Mouse (Mus musculus) thymus, postnatal 36 days (tissue): ENCODE data around the gene Def8.

ENCODE experiments used
- DNase-seq, 2 experiments: peaks; one replicate each; pipeline ENCODE4 v3.0.0; 2022; ENCODE audit warnings: mixed read lengths in 2 of 2

Def8 gene

DNA sequence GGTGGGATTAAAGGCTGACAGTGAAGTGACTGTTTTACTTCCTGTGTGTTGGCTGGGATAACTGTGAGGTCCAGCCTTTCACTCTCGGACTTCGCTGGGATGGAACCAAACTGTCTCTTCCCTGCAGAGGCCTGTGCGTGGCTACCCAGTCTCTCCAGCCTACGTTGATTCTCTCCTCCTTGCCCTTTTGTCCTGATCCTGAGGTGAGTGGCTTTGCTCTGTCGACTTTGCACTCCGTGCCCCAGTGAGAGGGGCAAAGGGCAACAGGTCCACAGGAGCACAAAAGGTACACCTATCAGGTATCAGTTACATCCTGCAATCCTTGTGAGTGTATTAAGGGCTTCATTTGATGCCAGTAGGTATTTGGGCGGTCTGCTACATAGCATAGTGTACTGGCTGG is at the start of gene Def8:
Gene Def8 (plus strand): TSS at position 87 of the 400 bp plus-strand sequence.
- DNase-seq: no peak

DNA sequence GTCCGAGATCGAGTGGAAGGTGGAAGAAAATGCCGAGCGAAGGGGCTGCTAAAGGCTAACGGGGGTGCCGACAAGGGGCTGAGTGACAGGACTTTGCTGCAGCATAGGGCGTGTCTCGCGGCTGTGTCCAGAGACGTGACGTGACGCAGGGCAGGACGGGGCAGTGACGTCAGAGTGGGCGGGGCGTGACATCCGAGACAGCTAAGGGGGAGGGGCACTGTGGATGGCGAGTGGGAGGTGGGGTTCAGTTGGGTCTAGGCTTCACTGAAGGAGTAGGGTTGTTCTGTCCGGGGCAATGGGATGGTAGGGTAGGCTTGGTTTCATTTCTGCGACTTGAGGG is 49.1 kb upstream of the Def8 start:
- DNase-seq: peak; percentile 92 to 94

DNA sequence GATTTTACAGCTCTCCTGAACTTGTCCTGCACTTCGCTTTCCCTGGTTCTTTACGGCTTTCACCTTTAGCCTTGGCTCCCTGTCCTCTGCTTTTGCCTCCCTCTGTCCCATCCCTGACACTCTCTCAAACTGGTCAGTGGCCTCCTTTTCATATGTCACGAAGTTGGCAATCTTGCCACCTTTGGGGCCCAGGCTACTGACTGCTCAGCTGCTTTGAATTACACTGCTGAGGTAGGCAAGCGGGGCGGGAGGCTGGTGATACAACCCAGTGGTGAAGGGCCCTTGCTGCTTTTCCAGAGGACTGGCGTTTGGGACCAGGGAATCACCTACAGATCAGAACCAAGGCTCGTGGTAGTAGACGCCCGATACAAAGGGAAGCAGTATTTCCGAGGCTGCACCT is 47.6 kb upstream of the Def8 start:
- no peak for DNase-seq

DNA sequence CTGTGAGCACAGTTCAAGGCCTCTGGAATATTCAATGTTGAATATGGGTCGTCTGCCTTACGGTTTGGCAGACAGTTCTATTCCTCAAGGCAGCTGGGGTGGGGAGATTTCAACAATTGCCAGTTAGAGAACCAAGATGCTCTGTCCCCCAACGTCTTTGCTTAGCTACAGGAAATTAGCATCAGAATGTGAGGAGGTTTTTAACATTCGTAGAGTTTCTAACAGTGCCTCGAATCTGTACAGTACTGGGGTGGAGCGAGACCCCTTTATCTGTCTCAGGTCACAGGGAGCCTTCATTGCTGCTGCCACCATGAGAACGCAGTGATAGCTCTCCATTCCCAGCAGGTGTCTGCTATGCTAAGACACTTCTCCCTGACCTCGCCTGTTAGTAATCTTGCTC is 47.2 kb upstream of the Def8 start:
- DNase-seq: no peak

DNA sequence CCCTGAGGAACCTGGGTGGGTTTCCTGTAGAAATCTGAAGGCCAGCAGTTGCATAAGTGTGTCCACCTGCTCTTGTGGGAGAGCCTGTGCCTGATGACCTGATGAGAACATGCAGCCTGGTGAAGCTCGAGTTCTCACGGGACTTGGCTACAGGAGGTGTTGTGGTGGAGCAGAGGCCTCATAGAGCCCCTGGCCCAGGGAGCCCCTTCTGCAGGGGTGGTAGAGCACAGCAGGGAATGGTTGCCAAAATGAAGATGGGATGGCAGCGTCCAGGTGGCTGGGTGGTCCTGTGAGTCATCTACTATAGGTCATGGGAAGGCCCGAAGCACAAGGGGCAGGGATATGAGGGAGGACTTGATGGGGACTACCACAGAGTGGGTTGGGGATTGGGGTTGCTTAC is 41.6 kb upstream of the Def8 start:
- no peak for DNase-seq

DNA sequence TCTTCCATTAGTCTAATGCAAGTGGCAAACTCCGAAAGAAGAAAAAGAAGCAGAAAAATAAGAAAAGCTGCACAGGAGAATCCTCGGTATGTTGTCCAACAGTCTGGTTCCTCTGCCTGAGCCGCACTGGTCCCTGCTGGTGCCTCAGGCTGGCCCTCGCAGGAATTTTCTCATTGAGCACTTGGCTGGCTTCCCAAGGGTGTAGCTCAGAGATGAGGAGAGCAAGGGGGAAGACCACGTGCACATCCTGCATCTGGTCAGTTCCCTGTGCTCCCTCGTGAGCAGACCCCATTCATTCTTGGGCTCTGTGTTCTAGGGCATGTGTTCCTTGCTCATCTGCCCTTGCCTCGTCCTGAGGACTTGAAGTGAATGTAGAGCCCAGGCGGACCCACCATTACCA is 40.8 kb upstream of the Def8 start:
- no peak for DNase-seq

DNA sequence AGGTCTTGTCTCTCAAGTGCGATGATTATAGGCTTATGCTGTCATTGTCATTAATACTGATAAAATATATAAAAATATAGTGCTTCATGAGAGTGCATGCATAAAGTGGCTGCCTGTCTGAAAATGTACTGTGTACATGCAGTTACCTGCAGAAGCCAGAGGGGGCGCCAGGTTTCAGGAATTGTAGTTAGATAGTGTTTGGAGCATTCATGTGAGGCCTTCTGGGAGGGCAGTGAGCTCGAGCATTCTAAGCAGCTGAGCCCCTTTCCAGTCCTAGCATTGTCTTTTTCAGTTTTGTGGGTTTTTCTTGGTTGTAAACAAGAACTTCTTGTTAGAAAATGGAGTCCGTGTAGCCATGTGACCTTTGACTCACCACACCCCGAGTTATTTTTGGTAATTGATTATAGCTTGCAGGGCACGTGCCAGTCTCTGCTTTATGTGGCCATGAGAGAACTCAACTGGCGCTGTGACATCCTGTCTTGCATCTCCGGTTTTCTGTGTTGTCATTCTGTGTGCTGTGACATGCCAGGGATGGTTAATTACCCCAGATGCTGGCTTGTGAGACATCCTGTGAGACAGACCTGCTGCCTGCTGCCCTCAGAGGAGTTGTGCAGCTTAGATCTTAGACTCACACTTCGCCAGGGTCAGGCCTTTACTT is 38.3 kb upstream of the Def8 start:
- DNase-seq: peak; percentile 43 to 48

DNA sequence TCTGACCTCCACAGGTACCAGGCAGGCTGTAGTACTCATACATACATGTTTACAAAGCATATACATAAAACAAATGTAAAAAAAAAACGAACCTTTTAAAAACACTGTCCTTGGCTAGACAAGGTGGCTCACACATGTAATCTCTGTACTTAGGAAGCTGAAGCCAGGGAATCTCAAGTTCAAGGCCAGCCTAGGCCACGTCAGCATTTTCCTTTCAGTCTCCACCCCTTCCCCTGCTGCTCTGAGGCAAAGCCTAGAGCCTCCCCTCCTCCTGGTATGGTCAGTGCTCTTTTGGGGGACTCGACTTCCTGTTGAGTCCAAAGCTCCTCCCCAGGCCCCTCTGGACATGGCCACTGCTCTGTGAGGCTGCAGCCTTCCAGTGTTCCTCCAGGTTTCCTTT is 36.3 kb upstream of the Def8 start:
- DNase-seq: no peak

DNA sequence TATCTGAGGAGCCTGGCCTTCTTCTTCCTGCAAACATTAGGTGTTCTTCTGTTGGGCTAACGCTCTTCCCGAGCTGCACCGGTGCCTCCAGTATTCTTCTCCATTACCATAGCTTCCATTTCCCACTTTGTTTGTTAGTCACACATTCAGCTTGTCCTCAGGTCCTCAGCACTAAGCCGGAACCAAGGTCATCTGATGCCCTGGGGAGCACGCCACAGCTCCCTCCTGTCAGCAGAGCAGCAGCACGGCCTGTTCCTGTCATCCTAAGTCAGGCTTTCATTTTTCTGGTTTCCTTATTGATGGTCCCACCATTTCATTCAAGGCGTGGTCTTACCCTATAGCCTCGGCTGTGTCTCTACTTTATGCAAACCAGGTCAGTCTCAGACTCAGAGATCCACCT is 35.5 kb upstream of the Def8 start:
- no peak for DNase-seq

DNA sequence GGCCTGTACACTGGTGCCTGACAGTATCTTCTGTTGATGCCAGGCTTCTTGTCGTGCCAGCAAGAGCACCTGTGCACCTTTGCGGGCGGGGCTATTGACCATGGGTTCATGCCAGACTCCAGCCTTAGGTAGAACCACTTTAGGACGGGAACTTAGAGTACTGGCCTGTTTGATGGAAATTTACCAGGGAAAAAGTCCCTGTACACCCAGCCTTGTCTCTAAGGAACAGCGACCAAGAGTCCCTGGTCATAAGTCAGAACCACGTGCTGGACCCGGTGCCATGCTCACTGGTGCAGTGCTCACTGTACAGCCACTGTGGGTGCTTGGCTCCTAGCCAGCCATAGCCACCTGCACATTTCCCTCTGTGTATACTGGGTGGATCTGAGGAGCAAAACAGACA is 34.3 kb upstream of the Def8 start:
- DNase-seq: no peak

DNA sequence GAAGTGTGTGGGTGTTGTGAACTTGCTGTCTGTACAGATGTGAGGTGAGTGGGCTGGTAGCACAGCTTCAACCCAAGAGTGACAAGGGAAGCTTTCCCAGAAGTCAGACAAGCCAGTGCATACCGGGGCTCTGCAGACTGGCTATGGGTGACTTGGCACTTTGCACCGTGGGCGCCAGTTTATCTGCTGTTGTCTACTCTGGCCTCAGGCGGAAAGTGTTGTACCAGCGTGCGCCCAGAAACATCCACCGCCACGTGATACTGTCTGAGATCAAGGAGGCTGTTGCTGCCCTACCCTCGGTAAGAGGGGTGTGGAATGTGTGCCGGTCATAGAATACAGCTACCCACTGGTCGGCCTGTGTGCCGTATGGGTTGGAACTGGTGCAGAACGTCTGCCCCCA is 25.0 kb upstream of the Def8 start:
- DNase-seq: no peak

DNA sequence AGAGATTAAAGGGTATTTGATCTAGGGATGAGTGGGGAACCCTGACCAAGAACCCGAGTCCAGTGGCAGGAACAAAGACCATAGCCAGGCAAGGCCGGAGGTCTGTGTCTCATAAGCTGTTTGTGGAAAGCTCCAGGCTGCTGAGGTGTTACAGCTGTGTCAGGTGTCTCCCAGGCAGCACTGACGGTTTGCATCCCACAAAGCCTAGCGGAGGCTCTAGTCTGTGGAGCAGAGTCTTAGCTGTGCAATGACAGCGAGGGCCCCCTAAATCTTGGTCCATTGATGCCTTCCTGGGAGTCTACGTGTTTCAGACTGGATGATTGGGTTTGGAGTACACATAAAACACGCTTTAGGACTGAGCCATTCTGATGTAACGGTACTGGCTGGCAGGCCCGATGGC is 21.4 kb upstream of the Def8 start:
- peak in 1 of 2 experiments; percentile 46 for DNase-seq

DNA sequence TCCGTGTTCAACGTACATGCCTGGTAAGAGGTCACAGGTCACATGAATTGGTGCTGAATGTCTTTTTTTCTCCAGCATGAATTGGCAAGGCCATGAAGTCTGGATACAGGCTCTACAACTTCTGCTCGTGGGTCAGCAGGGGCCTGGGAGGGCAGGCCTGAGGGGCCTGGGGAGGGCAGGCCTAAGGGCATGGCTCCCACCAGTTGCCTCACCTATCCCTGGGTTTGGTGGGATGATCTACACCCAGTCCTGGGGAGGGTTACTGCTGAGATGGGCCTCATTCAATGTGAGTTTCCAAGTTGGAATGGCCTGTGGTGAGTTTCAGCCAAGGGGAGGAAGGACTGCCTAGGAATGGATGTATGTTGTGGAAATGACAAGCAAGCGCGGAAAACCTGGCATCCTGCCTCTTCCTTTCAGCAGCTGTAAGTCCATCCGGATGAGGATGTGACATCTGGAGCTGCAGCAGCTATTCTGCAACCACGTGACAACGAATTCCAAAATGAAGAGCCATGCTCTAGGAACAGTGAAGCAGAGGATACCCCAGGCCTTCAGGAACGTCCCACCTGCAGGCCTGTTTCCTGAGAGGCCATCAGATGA is 20.5 kb upstream of the Def8 start:
- DNase-seq: no peak

DNA sequence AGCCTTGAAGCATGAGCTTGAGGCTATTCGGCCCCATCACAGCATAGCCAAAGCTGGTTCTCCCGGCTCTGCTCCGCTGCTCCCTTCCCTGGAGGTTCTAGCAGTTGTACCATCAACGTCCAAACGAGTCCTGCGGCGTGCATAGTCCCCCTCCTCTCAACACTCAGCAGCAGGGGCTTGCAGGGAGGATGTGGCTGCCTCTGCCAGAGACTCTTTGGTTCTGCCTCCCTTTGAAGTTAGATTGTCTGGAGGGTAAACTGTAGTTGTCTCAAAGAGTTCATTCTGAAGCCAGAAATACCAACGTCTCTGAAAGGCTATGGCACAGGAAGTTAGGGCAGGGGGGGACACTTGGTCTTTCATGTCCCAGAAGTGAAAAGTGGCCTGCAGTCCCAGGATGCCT is 18.8 kb upstream of the Def8 start:
- peak; percentile 71 to 80 for DNase-seq

DNA sequence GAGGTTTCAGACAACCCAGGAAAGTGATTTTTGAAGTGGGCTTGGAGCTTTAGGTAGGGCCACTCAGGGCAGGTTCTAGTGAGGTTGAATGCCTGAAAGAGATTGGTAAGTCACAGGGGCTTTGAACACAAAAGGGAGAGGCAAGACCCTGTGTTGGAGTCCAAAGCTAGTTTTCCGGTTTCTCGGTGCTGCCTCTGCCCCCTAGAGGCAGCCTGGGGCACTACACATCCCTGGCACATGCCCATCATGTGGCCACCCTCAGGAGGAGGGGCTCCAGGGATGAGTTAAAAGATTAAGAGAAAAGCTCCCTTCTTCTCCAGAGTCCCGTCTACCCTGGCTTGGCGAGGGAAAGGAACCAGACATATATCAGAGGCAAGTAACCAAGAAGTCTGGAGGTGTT is 16.5 kb upstream of the Def8 start, which contains the start of gene Mc1r:
Gene Mc1r (plus strand): TSS at position 322 of the 400 bp plus-strand sequence.
- DNase-seq: peak; percentile 76 to 78

DNA sequence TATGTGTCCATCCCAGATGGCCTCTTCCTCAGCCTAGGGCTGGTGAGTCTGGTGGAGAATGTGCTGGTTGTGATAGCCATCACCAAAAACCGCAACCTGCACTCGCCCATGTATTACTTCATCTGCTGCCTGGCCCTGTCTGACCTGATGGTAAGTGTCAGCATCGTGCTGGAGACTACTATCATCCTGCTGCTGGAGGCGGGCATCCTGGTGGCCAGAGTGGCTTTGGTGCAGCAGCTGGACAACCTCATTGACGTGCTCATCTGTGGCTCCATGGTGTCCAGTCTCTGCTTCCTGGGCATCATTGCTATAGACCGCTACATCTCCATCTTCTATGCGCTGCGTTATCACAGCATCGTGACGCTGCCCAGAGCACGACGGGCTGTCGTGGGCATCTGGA is 15.7 kb upstream of the Def8 start:
- DNase-seq: no peak

DNA sequence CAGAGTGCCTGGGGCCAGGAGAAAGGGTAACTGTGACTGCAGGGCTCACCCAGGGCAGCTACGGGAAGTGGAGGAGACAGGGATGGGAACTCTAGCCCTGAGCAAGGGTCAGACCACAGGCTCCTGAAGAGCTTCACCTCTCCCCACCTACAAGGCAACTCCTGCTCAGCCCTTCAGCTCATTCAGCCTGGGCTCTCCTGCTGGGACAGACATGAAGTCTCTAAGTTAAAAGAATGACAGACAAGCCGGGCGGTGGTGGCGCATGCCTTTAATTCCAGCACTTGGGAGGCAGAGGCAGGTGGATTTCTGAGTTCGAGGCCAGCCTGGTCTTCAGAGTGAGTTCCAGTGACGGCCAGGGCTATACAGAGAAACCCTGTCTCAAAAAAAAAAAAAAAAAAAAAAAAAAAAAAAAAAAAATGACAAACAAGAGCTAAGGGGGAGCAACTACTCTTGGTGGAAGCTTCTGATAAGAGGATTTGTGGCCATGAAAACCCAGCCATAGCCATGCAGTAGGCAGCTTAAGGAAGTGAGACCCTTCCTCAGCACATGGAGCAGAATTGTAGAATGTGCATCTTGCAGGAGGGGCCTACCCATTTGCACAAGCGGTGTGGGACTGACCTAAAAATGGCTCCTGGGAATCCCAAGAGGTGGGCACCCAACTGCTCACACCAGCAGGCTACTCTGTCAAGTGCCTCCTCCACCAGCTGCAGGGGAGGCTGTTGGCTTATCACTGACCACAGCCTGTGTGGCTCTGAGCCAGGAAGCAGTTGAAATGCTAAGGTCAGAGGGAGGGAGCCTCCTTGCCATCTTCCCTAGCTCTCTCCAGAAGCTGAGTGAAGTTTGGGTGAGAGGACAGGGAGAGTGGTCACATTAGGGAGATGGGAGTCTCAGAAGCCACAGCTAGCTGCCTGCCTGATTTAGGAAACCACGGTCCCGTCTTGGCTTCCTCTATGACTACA is 14.5 kb upstream of the Def8 start:
- no peak for DNase-seq

DNA sequence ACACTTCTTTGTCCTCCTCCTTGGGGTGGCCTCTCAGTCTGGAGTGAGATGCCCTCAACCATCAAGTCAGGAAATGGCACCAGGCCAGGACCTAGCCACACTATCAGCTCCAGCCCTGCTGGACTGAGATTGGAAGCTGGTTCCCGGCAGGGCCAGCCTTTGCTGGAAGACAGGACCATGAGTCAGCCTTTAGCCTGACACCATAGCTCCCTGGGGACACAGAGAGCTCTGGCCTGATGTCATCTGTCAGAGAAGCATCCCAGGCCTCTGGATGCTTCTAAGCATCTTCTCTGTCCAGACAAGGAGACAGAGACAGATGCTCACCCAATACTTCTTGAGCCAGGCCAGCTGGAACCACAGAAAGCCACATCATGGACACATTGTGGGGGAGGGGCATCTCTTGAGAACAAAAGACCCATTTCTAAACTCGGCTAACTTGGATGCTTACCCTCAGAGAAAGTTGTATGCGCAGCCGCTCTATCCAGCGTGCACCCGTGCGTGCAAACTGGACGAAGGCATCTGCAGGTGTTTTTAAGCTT is 13.2 kb upstream of the Def8 start:
- no peak for DNase-seq

DNA sequence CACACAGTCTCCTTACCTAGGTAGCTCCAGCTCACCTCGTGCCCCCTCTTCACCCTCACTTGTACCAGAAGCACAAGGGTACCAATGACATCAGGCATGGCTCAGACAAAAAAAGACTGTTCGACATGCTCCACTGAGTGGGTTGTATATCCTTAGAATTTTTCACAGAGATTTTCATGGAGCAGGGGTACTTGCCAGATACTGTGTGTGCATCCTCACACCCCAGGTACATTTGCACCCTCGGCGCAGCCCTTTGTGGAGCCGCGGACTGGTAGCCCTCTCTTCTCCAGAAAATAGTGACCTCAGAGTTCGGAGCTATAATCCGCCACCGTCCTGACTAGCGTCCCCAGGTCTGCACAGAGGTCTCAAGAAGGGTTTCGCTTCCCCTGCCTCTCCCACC is 12.5 kb upstream of the Def8 start:
- DNase-seq: no peak

DNA sequence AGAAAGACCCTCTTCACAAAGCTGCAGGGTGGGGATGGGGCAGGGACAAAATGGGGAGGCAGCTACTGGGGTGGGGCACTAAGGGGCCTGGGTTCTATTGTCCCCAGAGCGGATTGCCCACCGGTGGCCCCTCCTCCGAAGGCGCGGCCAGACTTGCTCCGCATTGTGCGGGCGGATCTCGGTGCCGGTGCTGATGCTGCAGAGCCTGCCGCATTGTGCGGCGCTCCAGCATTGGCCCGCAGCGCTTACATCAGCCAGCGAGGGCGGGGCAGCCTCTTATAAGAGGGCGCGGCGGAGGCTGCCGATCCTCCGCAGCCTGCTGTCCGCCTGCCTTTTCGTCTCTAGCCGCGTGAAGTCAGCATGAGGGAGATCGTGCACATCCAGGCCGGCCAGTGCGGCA is 12.1 kb upstream of the Def8 start, which contains the start of gene Tubb3:
Gene Tubb3 (plus strand): TSS at position 179 of the 400 bp plus-strand sequence.
- peak; percentile 43 to 58 for DNase-seq

DNA sequence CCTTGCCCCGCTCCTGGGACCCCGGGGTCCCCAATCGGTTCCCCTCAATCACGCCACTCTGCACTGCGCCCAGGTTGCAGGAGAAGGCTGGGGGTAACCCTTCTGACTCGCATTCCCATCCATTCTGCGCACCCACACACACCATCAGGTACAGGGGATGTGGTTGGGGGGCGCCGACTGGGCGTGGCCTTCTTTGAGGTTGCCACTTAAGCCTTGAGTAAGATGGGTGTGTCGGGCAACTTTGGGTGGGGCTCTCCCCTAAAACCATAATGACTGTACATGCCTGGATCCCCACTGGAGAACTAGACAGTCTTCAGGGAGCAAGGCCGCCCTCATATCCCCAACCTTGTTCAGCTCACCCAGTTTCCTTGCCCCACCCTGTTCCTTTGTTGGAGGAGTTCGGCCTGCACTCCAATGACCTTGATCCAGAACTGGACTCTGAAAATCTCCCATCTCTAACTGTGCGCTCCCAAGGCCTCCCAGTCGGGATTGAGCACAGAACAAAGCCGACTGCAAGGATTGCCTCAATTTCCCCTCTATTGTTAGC is 11.5 kb upstream of the Def8 start:
- peak in 1 of 2 experiments; percentile 55 for DNase-seq

DNA sequence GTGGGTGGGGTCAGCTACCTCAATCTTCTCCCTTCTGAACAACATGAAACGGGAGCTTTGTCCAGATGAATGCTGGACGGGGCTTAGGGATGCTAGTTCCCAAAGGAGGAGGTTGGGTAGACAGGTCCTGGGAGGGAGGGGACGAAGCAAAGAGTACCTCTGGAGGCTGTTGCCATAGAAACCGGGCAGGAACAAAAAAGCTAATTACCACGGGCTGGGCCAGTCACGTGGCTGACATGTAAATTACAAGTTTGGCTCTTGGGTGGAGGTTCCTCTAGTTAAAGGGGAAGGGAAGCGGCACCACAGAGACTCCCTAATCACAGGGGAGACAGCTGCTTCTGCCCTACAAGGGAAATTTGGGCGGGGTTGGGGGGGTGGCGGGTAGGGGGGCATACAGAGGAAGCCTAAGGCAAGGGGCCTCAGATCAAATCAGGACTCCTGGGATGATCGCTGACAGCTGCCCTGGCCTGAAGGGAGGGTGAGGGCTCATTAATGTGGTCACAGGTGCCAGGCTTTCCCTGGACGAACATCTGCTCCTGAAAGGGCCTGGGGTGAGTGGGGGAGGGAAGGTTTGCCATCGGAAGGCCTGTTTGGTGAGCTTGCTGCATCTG is 10.7 kb upstream of the Def8 start:
- peak in 1 of 2 experiments; percentile 51 for DNase-seq

DNA sequence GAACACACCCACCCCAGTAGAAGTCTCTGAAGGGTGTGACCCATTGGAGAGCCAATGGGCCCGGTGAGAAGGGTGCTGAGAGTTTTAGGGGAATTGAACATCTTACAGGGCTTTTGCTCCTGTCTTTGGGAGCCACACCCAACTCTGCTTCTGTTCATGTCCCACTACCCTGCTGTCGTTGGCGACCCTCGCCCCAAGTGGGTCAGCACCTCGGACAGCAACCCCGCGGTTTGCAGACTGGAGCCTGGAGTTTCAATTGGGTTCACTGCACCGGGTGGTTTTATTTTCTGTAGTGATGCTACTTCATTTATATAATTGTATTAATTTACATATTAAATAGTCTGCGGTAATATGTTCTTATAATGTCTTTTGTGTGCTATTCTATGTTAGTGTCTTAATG is 9.1 kb upstream of the Def8 start:
- no peak for DNase-seq
